Mouse (Mus musculus): ENCODE measurements around the gene Icam4. TPM values are rescaled to one million over a fixed set of nuclear protein-coding genes. Genes with fewer than 3 reads are reported as not detected.

Icam4 gene
- polyA plus RNA-seq, 2 experiments = 0.26 to 0.99 TPM

GRCm38 (mm10) chr9:21022726-21023125 lies 6.4 kb upstream of the Icam4 start:
- 0 out of 2 replicates have a peak, but pooled peaks cover under 1% of the 10 kb centered on the region for H3K27me3 ChIP-seq (ENCODE audit: control insufficient read depth, insufficient read depth, low read length)
- no peak overlapping the region for H3K27ac ChIP-seq (replicated peaks; ENCODE audit: low read depth, low read length)
- no peak overlapping the region for H3K4me2 ChIP-seq (replicated peaks; ENCODE audit: low read depth, low read length, severe bottlenecking)
- H3K9me3 ChIP-seq (ENCODE audit: control insufficient read depth, low read length) = no peaks in the 10 kb centered on the region
- no peak for ATAC-seq (ENCODE audit: low FRiP score, low read depth)
- no peak overlapping the region for H3K9ac ChIP-seq (ENCODE audit: low read depth, low read length, severe bottlenecking)
- no peaks in the 10 kb centered on the region for H3K36me3 ChIP-seq (ENCODE audit: control insufficient read depth, insufficient read depth, low read length)
- 73% methylated on average over 1 of the region's 1 CpGs for WGBS
- H3K4me3 ChIP-seq (replicated peaks; ENCODE audit: low read length) = no peak overlapping the region
- DNase-seq (ENCODE audit: low spot score) = no peak
- TF ChIP-seq POLR2A (IDR thresholded peaks at IDR 0.05; ENCODE audit: borderline replicate concordance, extremely low read depth, insufficient read depth, insufficient read length) = no peak
- H3K4me1 ChIP-seq (ENCODE audit: control insufficient read depth, insufficient read depth, low read length) = no peaks in the 10 kb centered on the region

GRCm38 (mm10) chr9:21025258-21025810 lies 3.8 kb upstream of the Icam4 start:
- Histone ChIP-seq H3K36me3 (ENCODE audit: control insufficient read depth, insufficient read depth, low read length) (no peaks in the 10 kb centered on the region), H3K4me3 (replicated peaks; ENCODE audit: low read length) (no peak overlapping the region), H3K27ac (replicated peaks; ENCODE audit: low read depth, low read length) (no peak overlapping the region), H3K4me2 (replicated peaks; ENCODE audit: low read depth, low read length, severe bottlenecking) (no peak overlapping the region), H3K9me3 (ENCODE audit: control insufficient read depth, low read length) (no peaks in the 10 kb centered on the region), H3K9ac (ENCODE audit: low read depth, low read length, severe bottlenecking) (no peak overlapping the region), H3K4me1 (ENCODE audit: control insufficient read depth, insufficient read depth, low read length) (peaks cover 7% of the 10 kb centered on the region; the same call in 1 of the 2 replicates), H3K27me3 (ENCODE audit: control insufficient read depth, insufficient read depth, low read length) (peaks cover 14% of the 10 kb centered on the region)
- ATAC-seq (ENCODE audit: low FRiP score, low read depth) = no peak
- no peak for TF ChIP-seq POLR2A (IDR thresholded peaks at IDR 0.05; ENCODE audit: borderline replicate concordance, extremely low read depth, insufficient read depth, insufficient read length)
- WGBS = 68% methylated on average over 19 of the region's 19 CpGs
- DNase-seq (ENCODE audit: low spot score) = no peak

- H3K27me3 ChIP-seq (ENCODE audit: control insufficient read depth, insufficient read depth, low read length) = peaks cover 20% of the 10 kb centered on the region
- ATAC-seq (ENCODE audit: low FRiP score, low read depth) = no peak
- no peak overlapping the region for H3K9ac ChIP-seq (ENCODE audit: low read depth, low read length, severe bottlenecking)
- H3K9me3 ChIP-seq (ENCODE audit: control insufficient read depth, low read length) = no peaks in the 10 kb centered on the region
- WGBS = 77% methylated on average over 12 of the region's 12 CpGs
- no peak for TF ChIP-seq POLR2A (IDR thresholded peaks at IDR 0.05; ENCODE audit: borderline replicate concordance, extremely low read depth, insufficient read depth, insufficient read length)
- H3K36me3 ChIP-seq (ENCODE audit: control insufficient read depth, insufficient read depth, low read length) = no peaks in the 10 kb centered on the region
- peaks cover 17% of the 10 kb centered on the region for H3K4me1 ChIP-seq (ENCODE audit: control insufficient read depth, insufficient read depth, low read length)
- no peak for DNase-seq (ENCODE audit: low spot score)
- H3K4me2 ChIP-seq (replicated peaks; ENCODE audit: low read depth, low read length, severe bottlenecking) = no peak overlapping the region
- H3K4me3 ChIP-seq (replicated peaks; ENCODE audit: low read length) = no peak overlapping the region
- H3K27ac ChIP-seq (replicated peaks; ENCODE audit: low read depth, low read length) = no peak overlapping the region
These were observed 2.3 kb upstream of the Icam4 start for GRCm38 (mm10) chr9:21026849-21027248.

- peaks cover 29% of the 10 kb centered on the region for H3K27me3 ChIP-seq (ENCODE audit: control insufficient read depth, insufficient read depth, low read length)
- WGBS = 40% methylated on average over 8 of the region's 8 CpGs
- no peaks in the 10 kb centered on the region for H3K9me3 ChIP-seq (ENCODE audit: control insufficient read depth, low read length)
- no peak for TF ChIP-seq POLR2A (IDR thresholded peaks at IDR 0.05; ENCODE audit: borderline replicate concordance, extremely low read depth, insufficient read depth, insufficient read length)
- no peak overlapping the region for H3K9ac ChIP-seq (ENCODE audit: low read depth, low read length, severe bottlenecking)
- ATAC-seq (ENCODE audit: low FRiP score, low read depth) (no peak), DNase-seq (ENCODE audit: low spot score) (no peak)
- no peaks in the 10 kb centered on the region for H3K36me3 ChIP-seq (ENCODE audit: control insufficient read depth, insufficient read depth, low read length)
- H3K4me2 ChIP-seq (replicated peaks; ENCODE audit: low read depth, low read length, severe bottlenecking) = no peak overlapping the region
- no peak overlapping the region for H3K27ac ChIP-seq (replicated peaks; ENCODE audit: low read depth, low read length)
- no peak overlapping the region for H3K4me3 ChIP-seq (replicated peaks; ENCODE audit: low read length)
- H3K4me1 ChIP-seq (ENCODE audit: control insufficient read depth, insufficient read depth, low read length) = peaks cover 21% of the 10 kb centered on the region
These were observed 1.3 kb upstream of the Icam4 start for GRCm38 (mm10) chr9:21027774-21028290.

GRCm38 (mm10) chr9:21028560-21029110 lies 538 bp upstream of the Icam4 start:
- DNase-seq (ENCODE audit: low spot score) (no peak), ATAC-seq (ENCODE audit: low FRiP score, low read depth) (no peak)
- Histone ChIP-seq H3K4me2 (replicated peaks; ENCODE audit: low read depth, low read length, severe bottlenecking) (no peak overlapping the region), H3K4me3 (replicated peaks; ENCODE audit: low read length) (no peak overlapping the region), H3K27me3 (ENCODE audit: control insufficient read depth, insufficient read depth, low read length) (peaks cover 37% of the 10 kb centered on the region), H3K9ac (ENCODE audit: low read depth, low read length, severe bottlenecking) (no peak overlapping the region), H3K9me3 (ENCODE audit: control insufficient read depth, low read length) (no peaks in the 10 kb centered on the region), H3K4me1 (ENCODE audit: control insufficient read depth, insufficient read depth, low read length) (peaks cover 25% of the 10 kb centered on the region), H3K27ac (replicated peaks; ENCODE audit: low read depth, low read length) (no peak overlapping the region), H3K36me3 (ENCODE audit: control insufficient read depth, insufficient read depth, low read length) (no peaks in the 10 kb centered on the region)
- 68% methylated on average over 6 of the region's 6 CpGs for WGBS
- no peak for TF ChIP-seq POLR2A (IDR thresholded peaks at IDR 0.05; ENCODE audit: borderline replicate concordance, extremely low read depth, insufficient read depth, insufficient read length)

Measured in limb, embryonic 14.5 days (tissue).